Mouse (Mus musculus) kidney, adult 2 months (tissue): ENCODE measurements at regions not wholly inside any gene's neighbourhood (a gene's known extent, or its start where the extent isn't known, plus 50 kb on each side); places are given as distances from the start of the nearest gene placed in this dataset.

Experiments used
- DNase-seq: peaks from one replicate; pipeline ENCODE4 v3.0.0; 2021
- H3K27ac ChIP-seq: fragments of 200-500 bp; 2 replicates; pipeline ENCODE4 v1.5.1; 2012; ENCODE audit warnings: low read depth, low read length, control low read depth, inconsistent platforms; ENCODE audit not compliant: insufficient read depth
- H3K27me3 ChIP-seq: fragments of 200-500 bp; replicated peaks from 2 replicates; pipeline ENCODE4 v1.6.1; 2012; ENCODE audit warnings: mild to moderate bottlenecking, moderate library complexity, low read length, inconsistent platforms; ENCODE audit not compliant: control insufficient read depth, insufficient read depth
- H3K36me3 ChIP-seq: fragments of 200-500 bp; 2 replicates; pipeline ENCODE4 v1.6.1; 2012; ENCODE audit warnings: mild to moderate bottlenecking, moderate library complexity, low read length, inconsistent platforms; ENCODE audit not compliant: control insufficient read depth, insufficient read depth
- H3K4me1 ChIP-seq: fragments of 200-500 bp; 2 replicates; pipeline ENCODE4 v1.6.1; 2011; ENCODE audit warnings: low read length; ENCODE audit not compliant: control insufficient read depth, insufficient read depth
- H3K4me3 ChIP-seq: fragments of 200-500 bp; 2 replicates; pipeline ENCODE4 v1.5.1; 2011; ENCODE audit warnings: mild to moderate bottlenecking, low read depth, low read length, control low read depth; ENCODE audit not compliant: insufficient read depth
- CTCF ChIP-seq: fragments of 200-500 bp; conservative IDR thresholded peaks from 2 replicates; pipeline ENCODE4 v1.5.1; 2011; ENCODE audit warnings: low read depth, mild to moderate bottlenecking, control low read depth, low read length, moderate library complexity, mixed read lengths; ENCODE audit not compliant: insufficient read depth, insufficient read length
- POLR2A ChIP-seq: fragments of 200-500 bp; IDR thresholded peaks from one replicate; pipeline ENCODE4 v1.6.1; 2011; ENCODE audit warnings: low read depth, low read length, control low read depth
- WGBS: fragments of 180-500 bp; shearing (Covaris S2); methylation state at CpG from one replicate; pipeline ENCODE4 v1.1.7; 2018; 5-methylcytosine and 5-hydroxymethylcytosine counted together

- Histone ChIP-seq H3K4me1 (peaks cover 14% of the 10 kb centered on the region; the same call in 1 of the 2 replicates), H3K36me3 (no peaks in the 10 kb centered on the region), H3K27me3 (no peaks in the 10 kb centered on the region), H3K27ac (no peak overlapping the region), H3K4me3 (no peak overlapping the region)
- TF ChIP-seq CTCF: no peak
- no peak for DNase-seq
- 81% methylated on average over 5 of the region's 5 CpGs for WGBS
Observed at GRCm38 (mm10) chr5:64619752-64620151, 183.4 kb upstream of the Klf3 start.

DNA sequence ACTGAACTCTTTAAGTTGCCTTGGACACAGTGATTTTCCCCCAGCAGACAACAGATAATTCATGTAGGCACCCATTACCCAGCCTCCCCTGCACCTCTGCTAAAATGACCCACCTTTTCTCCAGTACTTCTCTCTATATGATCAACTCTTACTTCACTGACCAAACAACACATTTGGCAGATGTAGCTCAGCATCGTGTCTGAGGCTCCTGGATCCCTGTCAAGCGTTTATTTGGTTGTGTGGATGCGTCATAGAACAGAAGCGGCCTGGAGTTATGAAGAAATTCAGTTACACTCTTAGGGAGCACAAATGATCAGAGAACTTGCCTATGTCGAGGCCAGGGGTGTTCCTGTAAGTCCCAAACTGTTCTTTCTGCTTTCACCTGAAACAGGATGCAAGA, 182.5 kb upstream of the Klf3 start:
- Histone ChIP-seq H3K4me3 (no peak overlapping the region), H3K27ac (no peak overlapping the region), H3K4me1 (peaks cover 18% of the 10 kb centered on the region; the same call in 1 of the 2 replicates), H3K27me3 (no peaks in the 10 kb centered on the region), H3K36me3 (no peaks in the 10 kb centered on the region)
- TF ChIP-seq POLR2A (no peak), CTCF (no peak)
- no peak for DNase-seq
- WGBS: 93% methylated on average over 5 of the region's 5 CpGs

- no peak overlapping the region for H3K4me3 ChIP-seq
- H3K4me1 ChIP-seq: peaks cover 23% of the 10 kb centered on the region
- WGBS: 97% methylated on average over 1 of the region's 1 CpGs
Observed at GRCm38 (mm10) chr5:64621386-64621785, 181.8 kb upstream of the Klf3 start.

GRCm38 (mm10) chr5:64623653-64624052, 179.5 kb upstream of the Klf3 start:
- H3K4me3 ChIP-seq: no peak overlapping the region
- peaks cover 27% of the 10 kb centered on the region for H3K4me1 ChIP-seq
- 41% methylated on average over 3 of the region's 3 CpGs for WGBS
- peak; percentile 80 for DNase-seq
- H3K27ac ChIP-seq: peak overlapping the region; percentile 89
- H3K36me3 ChIP-seq: no peaks in the 10 kb centered on the region
- TF ChIP-seq CTCF (no peak), POLR2A (no peak)
- H3K27me3 ChIP-seq: no peaks in the 10 kb centered on the region

More at GRCm38 (mm10) chr5:64621386-64621785, 181.8 kb upstream of the Klf3 start:
- no peak for TF ChIP-seq CTCF
- TF ChIP-seq POLR2A: no peak
- no peak for DNase-seq
- Histone ChIP-seq H3K27ac (no peak overlapping the region), H3K27me3 (no peaks in the 10 kb centered on the region), H3K36me3 (no peaks in the 10 kb centered on the region)

GRCm38 (mm10) chr5:64624205-64624604, 179.0 kb upstream of the Klf3 start:
- WGBS: 27% methylated on average over 6 of the region's 6 CpGs
- peak overlapping the region; percentile 89 for H3K27ac ChIP-seq

DNA sequence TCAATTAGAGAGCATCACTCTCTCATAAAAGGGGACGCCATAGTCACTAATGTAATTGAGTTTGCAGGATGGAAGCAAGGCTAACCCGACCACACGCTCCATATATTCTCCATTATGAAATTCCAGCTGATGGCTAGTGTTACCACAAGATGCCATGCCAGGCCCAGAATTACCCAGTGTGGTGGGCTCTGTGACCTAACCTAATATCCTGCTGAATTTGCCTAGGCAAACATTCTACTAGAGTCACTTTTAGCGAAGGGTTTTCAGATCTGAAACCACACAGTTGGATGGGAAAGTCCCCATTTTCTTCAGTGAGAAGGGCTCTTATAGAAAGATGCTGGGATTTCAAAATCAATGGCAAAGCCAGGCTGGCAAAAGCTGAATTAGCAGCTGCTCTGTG, 177.8 kb upstream of the Klf3 start:
- TF ChIP-seq CTCF (no peak), POLR2A (no peak)
- 77% methylated on average over 4 of the region's 4 CpGs for WGBS
- H3K36me3 ChIP-seq: no peaks in the 10 kb centered on the region
- H3K4me1 ChIP-seq: peaks cover 27% of the 10 kb centered on the region
- H3K27ac ChIP-seq: no peak overlapping the region
- H3K27me3 ChIP-seq: no peaks in the 10 kb centered on the region
- no peak overlapping the region for H3K4me3 ChIP-seq
- no peak for DNase-seq

More at GRCm38 (mm10) chr5:64624205-64624604, 179.0 kb upstream of the Klf3 start:
- DNase-seq: peak; percentile 78
- no peaks in the 10 kb centered on the region for H3K27me3 ChIP-seq
- H3K4me3 ChIP-seq: no peak overlapping the region
- H3K4me1 ChIP-seq: peaks cover 27% of the 10 kb centered on the region
- H3K36me3 ChIP-seq: no peaks in the 10 kb centered on the region
- TF ChIP-seq CTCF (no peak), POLR2A (no peak)

DNA sequence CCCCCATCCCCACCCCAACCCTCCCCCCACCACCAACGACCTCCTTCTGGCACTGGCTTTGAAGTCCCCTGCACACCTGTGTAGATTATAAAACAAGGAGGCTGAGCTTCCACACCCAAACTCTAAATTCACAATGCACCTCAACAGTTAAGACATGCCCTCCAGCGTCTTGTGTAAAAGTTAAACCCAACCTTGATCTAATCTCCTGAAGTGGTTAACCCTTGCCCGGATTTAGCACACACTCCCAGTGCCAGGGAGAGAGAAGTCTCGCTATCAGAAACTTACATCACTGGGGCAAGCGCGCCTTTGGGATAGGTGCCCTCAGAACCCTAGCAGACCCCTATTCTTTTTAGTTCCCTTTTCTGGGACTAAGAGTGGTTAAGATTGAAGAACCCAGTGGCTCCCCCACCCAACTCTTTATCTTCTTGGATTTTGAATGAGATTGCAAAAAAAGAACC, 177.3 kb upstream of the Klf3 start:
- Histone ChIP-seq H3K4me3 (no peak overlapping the region), H3K27ac (peak overlapping the region; percentile 37; the same call in 1 of the 2 replicates), H3K4me1 (peaks cover 27% of the 10 kb centered on the region), H3K27me3 (no peaks in the 10 kb centered on the region), H3K36me3 (no peaks in the 10 kb centered on the region)
- 42% methylated on average over 6 of the region's 6 CpGs for WGBS
- no peak for TF ChIP-seq POLR2A
- peak; percentile 65 for DNase-seq

DNA sequence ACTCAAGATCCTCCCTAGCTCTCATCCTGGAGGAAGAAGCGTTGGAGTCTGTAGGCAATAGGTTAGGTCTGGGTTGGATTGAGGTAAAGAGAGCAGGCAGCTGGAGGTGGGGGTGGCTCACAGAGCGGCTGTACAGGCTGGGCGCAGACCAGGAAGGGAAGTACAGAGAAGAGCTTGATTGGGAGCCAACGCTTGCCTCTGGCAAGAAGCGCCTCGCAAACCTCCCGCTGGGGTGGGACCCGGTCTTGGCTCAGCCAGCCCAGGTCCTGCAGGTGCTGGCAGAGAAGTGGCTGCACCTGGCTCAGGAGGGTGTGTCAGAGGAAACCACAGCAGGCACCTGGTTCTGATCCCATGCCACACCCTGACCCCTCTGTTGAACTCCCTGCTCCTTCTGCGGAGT, 176.8 kb upstream of the Klf3 start:
- H3K36me3 ChIP-seq: no peaks in the 10 kb centered on the region
- 26% methylated on average over 9 of the region's 9 CpGs for WGBS
- peak; percentile 76 for DNase-seq
- no peaks in the 10 kb centered on the region for H3K27me3 ChIP-seq
- TF ChIP-seq POLR2A: no peak
- TF ChIP-seq CTCF: no peak
- no peak overlapping the region for H3K4me3 ChIP-seq
- H3K27ac ChIP-seq: peak overlapping the region; percentile 37; the same call in 1 of the 2 replicates
- peaks cover 27% of the 10 kb centered on the region for H3K4me1 ChIP-seq
